Mouse (Mus musculus) lung, adult 2 months (tissue): ENCODE measurements around the gene Timp3. TPM values are rescaled to one million over a fixed set of nuclear protein-coding genes. Genes with fewer than 3 reads are reported as not detected.

Experiments used
- DNase-seq: peaks from one replicate; pipeline ENCODE4 v3.0.0; 2022
- H3K4me1 ChIP-seq: fragments of 200-500 bp; 2 replicates; pipeline ENCODE4 v1.6.1; 2011; ENCODE audit warnings: low read length; ENCODE audit not compliant: control insufficient read depth, insufficient read depth
- H3K4me3 ChIP-seq: fragments of 200-500 bp; replicated peaks from 2 replicates; pipeline ENCODE3; 2011; ENCODE audit warnings: low read depth, mild to moderate bottlenecking, control low read depth, low read length; ENCODE audit errors: extremely low read depth
- CTCF ChIP-seq: fragments of 200-500 bp; IDR thresholded peaks from 2 replicates; pipeline ENCODE4 v1.5.1; 2011; ENCODE audit warnings: mild to moderate bottlenecking, low read length, control low read depth; ENCODE audit not compliant: insufficient read depth
- POLR2A ChIP-seq: fragments of 200-500 bp; IDR thresholded peaks from 2 replicates; pipeline ENCODE4 v1.6.1; 2011; ENCODE audit warnings: low read depth, mild to moderate bottlenecking, control low read depth, low read length, borderline replicate concordance; ENCODE audit errors: extremely low read depth
- WGBS: fragments of 180-500 bp; shearing (Covaris S2); methylation state at CpG from one replicate; pipeline ENCODE4 v1.1.7; 2018; 5-methylcytosine and 5-hydroxymethylcytosine counted together
- polyA plus RNA-seq: library from polyadenylated mRNA; depleted of rRNA; stranded (reverse); fragments of >200 nt; gene quantifications from 2 replicates; pipeline ENCODE4 v1.2.3, GENCODE M21; 2012

Gene Timp3
- polyA plus RNA-seq, 1 experiment = 259 TPM

- TF ChIP-seq POLR2A (no peak), CTCF (no peak)
- no peak for DNase-seq
- Histone ChIP-seq H3K4me1 (peaks cover 26% of the 10 kb centered on the region), H3K4me3 (no peak overlapping the region)
- 62% methylated on average over 3 of the region's 3 CpGs for WGBS
Observed at GRCm38 (mm10) chr10:86332942-86333341, 32.8 kb downstream of the Timp3 start.

GRCm38 (mm10) chr10:86334581-86334980 is 34.4 kb downstream of the Timp3 start:
- no peak for TF ChIP-seq POLR2A
- TF ChIP-seq CTCF = no peak
- WGBS = 61% methylated on average over 8 of the region's 8 CpGs
- no peak for DNase-seq
- Histone ChIP-seq H3K4me3 (no peak overlapping the region), H3K4me1 (peaks cover 36% of the 10 kb centered on the region)

GRCm38 (mm10) chr10:86336506-86336905 is 36.3 kb downstream of the Timp3 start:
- peaks cover 40% of the 10 kb centered on the region for H3K4me1 ChIP-seq
- TF ChIP-seq POLR2A (no peak), CTCF (no peak)
- no peak for DNase-seq
- no peak overlapping the region for H3K4me3 ChIP-seq
- WGBS = 21% methylated on average over 1 of the region's 1 CpGs

- H3K4me1 ChIP-seq = peaks cover 42% of the 10 kb centered on the region
- WGBS = 35% methylated on average over 3 of the region's 3 CpGs
- H3K4me3 ChIP-seq = no peak overlapping the region
- TF ChIP-seq CTCF = no peak
- TF ChIP-seq POLR2A = no peak
- no peak for DNase-seq
Observed at GRCm38 (mm10) chr10:86337239-86337638, 37.1 kb downstream of the Timp3 start.

- no peak for DNase-seq
- TF ChIP-seq CTCF = no peak
- no peak for TF ChIP-seq POLR2A
- whole genome bisulfite sequencing = 54% methylated on average over 4 of the region's 4 CpGs
- Histone ChIP-seq H3K4me1 (peaks cover 43% of the 10 kb centered on the region), H3K4me3 (no peak overlapping the region)
Observed at GRCm38 (mm10) chr10:86338121-86338715, 38.0 kb downstream of the Timp3 start.

GRCm38 (mm10) chr10:86339121-86339520 is 38.9 kb downstream of the Timp3 start:
- no peak for DNase-seq
- H3K4me1 ChIP-seq = peaks cover 43% of the 10 kb centered on the region
- TF ChIP-seq CTCF = no peak
- no peak for TF ChIP-seq POLR2A
- H3K4me3 ChIP-seq = no peak overlapping the region
- WGBS = 56% methylated on average over 4 of the region's 4 CpGs

GRCm38 (mm10) chr10:86339649-86340379 is 39.6 kb downstream of the Timp3 start:
- H3K4me1 ChIP-seq = peaks cover 47% of the 10 kb centered on the region
- DNase-seq = peak; percentile 85
- TF ChIP-seq CTCF = no peak
- 0 out of 2 replicates have a peak, but pooled peaks have one; percentile 3 for TF ChIP-seq POLR2A
- whole genome bisulfite sequencing = 15% methylated on average over 2 of the region's 2 CpGs
- no peak overlapping the region for H3K4me3 ChIP-seq

GRCm38 (mm10) chr10:86340421-86340820 is 40.2 kb downstream of the Timp3 start:
- TF ChIP-seq POLR2A (no peak), CTCF (no peak)
- no peak for DNase-seq
- Histone ChIP-seq H3K4me1 (peaks cover 47% of the 10 kb centered on the region), H3K4me3 (no peak overlapping the region)
- 69% methylated on average over 7 of the region's 7 CpGs for WGBS

- no peak for DNase-seq
- H3K4me1 ChIP-seq = peaks cover 47% of the 10 kb centered on the region
- TF ChIP-seq POLR2A = no peak
- no peak for TF ChIP-seq CTCF
- no peak overlapping the region for H3K4me3 ChIP-seq
- 74% methylated on average over 3 of the region's 3 CpGs for WGBS
Observed at GRCm38 (mm10) chr10:86340991-86341527, 40.9 kb downstream of the Timp3 start.
